Mouse (Mus musculus): ENCODE measurements around the gene Zfp874a. TPM values are rescaled to one million over a fixed set of nuclear protein-coding genes. Genes with fewer than 3 reads are reported as not detected.
"Not testable (repeated sequence)": the region's sequence is repeated elsewhere in the genome, so short reads cannot be mapped to it uniquely, and the experiment has no call there.

Gene Zfp874a
- polyA plus RNA-seq, 1 experiment from 2014 or later: 5.8 TPM

DNA sequence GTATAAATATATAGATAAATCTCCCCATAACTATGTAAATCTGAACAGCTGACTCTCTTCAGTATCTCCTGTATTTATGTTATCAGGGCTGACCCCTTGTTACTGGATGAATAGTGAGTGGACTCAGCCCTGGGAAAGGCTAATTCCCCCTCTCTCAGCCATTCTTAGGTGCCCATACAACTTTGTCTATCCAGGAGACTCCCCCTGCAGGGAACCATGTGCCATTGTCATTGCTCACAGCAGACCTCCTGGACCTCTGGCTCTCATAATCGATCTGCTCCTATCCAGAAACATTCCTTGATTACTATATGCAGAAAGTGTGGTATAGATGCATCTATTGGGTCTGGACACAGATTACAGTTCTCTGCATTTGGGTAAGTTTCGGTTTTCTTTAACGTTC lies 34.6 kb downstream of the Zfp874a start:
- 82% methylated on average over 3 of the region's 3 CpGs for WGBS
- Histone ChIP-seq H3K36me3 (ENCODE audit: control insufficient read depth, insufficient read depth, low read length) (no peaks in the 10 kb centered on the region), H3K9me3 (ENCODE audit: control insufficient read depth, low read length) (no peaks in the 10 kb centered on the region), H3K4me1 (replicated peaks; ENCODE audit: control insufficient read depth, insufficient read depth, low read length) (0 out of 2 replicates have a peak, but pooled peaks cover 3% of the 10 kb centered on the region), H3K9ac (ENCODE audit: low read depth, low read length) (no peak overlapping the region), H3K4me3 (ENCODE audit: low read depth, low read length) (no peak overlapping the region), H3K27ac (ENCODE audit: low read depth, low read length) (no peak overlapping the region), H3K4me2 (no peak overlapping the region), H3K27me3 (replicated peaks; ENCODE audit: control insufficient read depth, insufficient read depth, low read length) (no peaks in the 10 kb centered on the region)
- DNase-seq (ENCODE audit: low spot score) (no peak), ATAC-seq (replicated peaks; ENCODE audit: low FRiP score) (no peak)

DNA sequence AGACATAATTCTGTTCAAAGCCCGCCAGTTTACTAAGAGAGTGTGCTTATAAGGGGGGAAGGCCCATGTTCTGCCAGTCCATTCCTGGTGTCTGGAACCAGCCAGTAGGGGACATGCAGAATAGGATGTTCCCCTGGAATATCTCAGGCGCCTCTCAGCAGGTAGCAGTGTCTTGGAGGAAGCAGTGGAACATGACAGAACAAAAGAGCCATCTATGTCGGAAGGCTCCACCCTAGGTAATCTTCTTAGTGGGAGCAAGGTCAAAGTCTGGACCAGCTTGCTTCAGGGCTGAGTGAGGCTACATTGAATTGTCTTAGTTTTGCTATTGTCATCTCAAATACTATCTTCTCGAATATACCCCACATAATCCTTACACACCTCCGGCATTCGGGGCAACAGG lies 35.7 kb downstream of the Zfp874a start:
- no peak for DNase-seq (ENCODE audit: low spot score)
- Histone ChIP-seq H3K9ac (ENCODE audit: low read depth, low read length) (no peak overlapping the region), H3K4me1 (replicated peaks; ENCODE audit: control insufficient read depth, insufficient read depth, low read length) (0 out of 2 replicates have a peak, but pooled peaks cover under 1% of the 10 kb centered on the region), H3K4me2 (no peak overlapping the region), H3K27ac (ENCODE audit: low read depth, low read length) (no peak overlapping the region), H3K36me3 (ENCODE audit: control insufficient read depth, insufficient read depth, low read length) (no peaks in the 10 kb centered on the region), H3K4me3 (ENCODE audit: low read depth, low read length) (no peak overlapping the region), H3K27me3 (replicated peaks; ENCODE audit: control insufficient read depth, insufficient read depth, low read length) (no peaks in the 10 kb centered on the region), H3K9me3 (ENCODE audit: control insufficient read depth, low read length) (no peaks in the 10 kb centered on the region)
- no peak for ATAC-seq (replicated peaks; ENCODE audit: low FRiP score)
- 82% methylated on average over 6 of the region's 6 CpGs for WGBS

DNA sequence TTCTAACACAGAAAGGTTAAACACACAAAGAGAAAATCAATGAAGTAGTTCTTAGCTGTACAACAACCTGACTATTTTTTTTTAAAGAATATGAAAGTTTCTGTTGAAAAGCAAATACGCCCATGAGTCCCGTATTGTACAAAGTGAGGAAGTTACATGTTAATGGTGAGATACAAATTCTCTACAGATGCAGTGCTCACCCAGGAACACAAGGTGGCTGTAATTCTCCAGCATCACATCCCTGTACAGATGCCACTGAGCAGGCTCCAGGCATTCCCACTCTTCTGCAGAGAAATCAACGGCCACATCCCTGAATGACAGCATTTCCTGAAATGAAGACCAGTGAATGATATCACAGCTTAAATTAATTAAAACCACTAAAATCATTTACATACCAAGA lies 37.8 kb downstream of the Zfp874a start:
- not testable (repeated sequence) for DNase-seq (ENCODE audit: low spot score); H3K4me2 ChIP-seq

DNA sequence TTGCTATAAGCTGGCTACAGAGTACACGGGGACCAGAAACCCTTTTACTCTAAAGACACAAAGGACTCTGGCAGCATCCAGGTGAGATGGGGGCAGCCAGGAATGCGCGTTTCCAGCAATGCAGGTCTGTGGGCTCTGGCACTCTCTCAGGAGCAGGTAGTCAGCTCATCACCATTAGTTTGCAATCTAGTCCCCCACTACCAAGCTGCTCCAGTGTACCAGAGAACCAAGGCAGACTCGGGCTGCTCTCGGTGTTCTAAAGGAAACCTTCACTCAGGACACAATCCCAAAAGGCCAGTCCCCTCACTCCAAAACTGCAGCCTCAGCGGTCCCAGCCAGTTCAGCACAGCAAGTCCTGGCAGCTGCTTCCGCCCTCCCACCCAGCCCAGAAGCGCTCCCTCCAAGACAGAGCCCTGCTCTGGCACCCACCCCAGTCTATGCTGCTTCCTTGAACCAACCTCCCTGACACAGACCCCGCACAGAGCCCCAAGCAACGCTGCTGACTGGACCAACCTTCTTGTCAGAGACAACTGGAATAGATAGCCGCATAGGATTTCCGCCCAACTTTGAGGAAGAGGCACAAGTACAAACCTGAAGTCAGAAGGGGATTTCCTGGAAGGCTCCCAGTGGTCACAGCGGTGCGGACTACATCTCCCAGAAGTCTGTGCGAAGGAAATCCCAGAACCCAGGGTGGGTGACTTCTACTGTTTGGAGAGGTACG lies 52.1 kb downstream of the Zfp874a start, which contains the start of gene Zfp429:
TSS of gene Zfp429 (minus strand) at position 637 of the 721 bp plus-strand sequence.
- 4% methylated on average over 14 of the region's 16 CpGs for WGBS
- H3K27ac ChIP-seq (ENCODE audit: low read depth, low read length); H3K36me3 ChIP-seq (ENCODE audit: control insufficient read depth, insufficient read depth, low read length); H3K27me3 ChIP-seq (replicated peaks; ENCODE audit: control insufficient read depth, insufficient read depth, low read length); H3K9me3 ChIP-seq (ENCODE audit: control insufficient read depth, low read length); H3K4me1 ChIP-seq (replicated peaks; ENCODE audit: control insufficient read depth, insufficient read depth, low read length): not testable (repeated sequence)
- ATAC-seq (replicated peaks; ENCODE audit: low FRiP score) (peak; percentile 94), DNase-seq (ENCODE audit: low spot score) (peak; percentile 78)
- Histone ChIP-seq H3K4me3 (ENCODE audit: low read depth, low read length) (peak within 1 kb of the TSS; percentile 64), H3K9ac (ENCODE audit: low read depth, low read length) (peak within 1 kb of the TSS; percentile 58), H3K4me2 (peak within 1 kb of the TSS; percentile 63)

More for the DNA sequence above, 37.8 kb downstream of the Zfp874a start:
- not testable (repeated sequence) for H3K27me3 ChIP-seq (replicated peaks; ENCODE audit: control insufficient read depth, insufficient read depth, low read length); ATAC-seq (replicated peaks; ENCODE audit: low FRiP score); H3K9me3 ChIP-seq (ENCODE audit: control insufficient read depth, low read length); H3K4me1 ChIP-seq (replicated peaks; ENCODE audit: control insufficient read depth, insufficient read depth, low read length); H3K9ac ChIP-seq (ENCODE audit: low read depth, low read length); H3K27ac ChIP-seq (ENCODE audit: low read depth, low read length); H3K4me3 ChIP-seq (ENCODE audit: low read depth, low read length); H3K36me3 ChIP-seq (ENCODE audit: control insufficient read depth, insufficient read depth, low read length)
- 71% methylated on average over 3 of the region's 3 CpGs for WGBS

DNA sequence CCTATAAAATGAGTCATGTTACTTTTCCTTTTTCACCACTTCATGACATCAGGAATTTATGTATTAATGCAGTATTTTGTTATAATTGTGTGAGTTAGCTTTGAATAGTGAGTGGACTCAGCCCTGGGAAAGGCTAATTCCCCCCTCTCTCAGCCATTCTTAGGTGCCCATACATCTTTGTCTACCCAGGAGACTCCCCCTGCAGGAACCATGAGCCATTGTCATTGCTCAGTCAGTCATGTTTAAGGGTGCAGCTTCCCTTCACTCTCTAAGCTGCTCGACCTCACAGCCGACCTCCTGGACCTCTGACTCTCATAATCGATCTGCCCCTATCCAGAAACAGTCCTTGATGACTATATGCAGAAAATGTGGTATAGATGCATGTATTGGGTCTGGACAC lies 75.2 kb downstream of the Zfp874a start:
- not testable (repeated sequence) for H3K4me1 ChIP-seq (replicated peaks; ENCODE audit: control insufficient read depth, insufficient read depth, low read length); H3K4me2 ChIP-seq; H3K9me3 ChIP-seq (ENCODE audit: control insufficient read depth, low read length); H3K27ac ChIP-seq (ENCODE audit: low read depth, low read length); H3K27me3 ChIP-seq (replicated peaks; ENCODE audit: control insufficient read depth, insufficient read depth, low read length); H3K9ac ChIP-seq (ENCODE audit: low read depth, low read length); DNase-seq (ENCODE audit: low spot score); ATAC-seq (replicated peaks; ENCODE audit: low FRiP score); H3K4me3 ChIP-seq (ENCODE audit: low read depth, low read length); H3K36me3 ChIP-seq (ENCODE audit: control insufficient read depth, insufficient read depth, low read length)
- 62% methylated on average over 3 of the region's 3 CpGs for WGBS

DNA sequence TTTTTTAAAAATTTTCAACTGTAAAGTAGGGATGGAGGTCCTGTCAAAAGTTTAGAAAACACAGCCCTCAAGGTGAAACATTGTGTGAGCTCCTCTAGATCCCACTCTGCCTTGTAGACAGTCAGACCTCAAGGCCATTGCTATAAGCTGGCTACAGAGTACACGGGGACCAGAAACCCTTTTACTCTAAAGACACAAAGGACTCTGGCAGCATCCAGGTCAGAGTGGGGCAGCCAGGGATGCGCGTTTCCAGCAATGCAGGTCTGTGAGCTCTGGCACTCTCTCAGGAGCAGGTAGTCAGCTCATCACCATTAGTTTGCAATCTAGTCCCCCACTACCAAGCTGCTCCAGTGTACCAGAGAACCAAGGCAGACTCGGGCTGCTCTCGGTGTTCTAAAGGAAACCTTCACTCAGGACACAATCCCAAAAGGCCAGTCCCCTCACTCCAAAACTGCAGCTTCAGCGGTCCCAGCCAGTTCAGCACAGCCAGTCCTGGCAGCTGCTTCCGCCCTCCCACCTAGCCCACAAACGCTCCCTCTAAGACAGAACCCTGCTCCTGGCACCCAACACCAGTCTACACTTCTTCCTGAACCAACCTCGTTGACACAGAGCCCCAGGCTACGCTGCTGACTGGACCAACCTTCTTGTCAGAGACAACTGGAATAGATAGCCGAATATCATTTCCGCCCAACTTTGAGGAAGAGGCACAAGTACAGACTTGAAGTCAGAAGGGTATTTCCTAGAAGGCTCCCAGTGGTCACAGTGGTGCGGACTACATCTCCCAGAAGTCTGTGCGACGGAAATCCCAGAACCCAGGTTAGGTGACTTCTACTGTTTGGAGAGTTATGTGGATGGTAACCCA lies 76.1 kb downstream of the Zfp874a start, which contains the start of the genes Gm28041 and Zfp456:
TSS of gene Gm28041 (minus strand) at position 684 of the 862 bp plus-strand sequence.
TSS of gene Zfp456 (minus strand) at position 761 of the 862 bp plus-strand sequence.
- H3K4me1 ChIP-seq (replicated peaks; ENCODE audit: control insufficient read depth, insufficient read depth, low read length); H3K27me3 ChIP-seq (replicated peaks; ENCODE audit: control insufficient read depth, insufficient read depth, low read length); H3K36me3 ChIP-seq (ENCODE audit: control insufficient read depth, insufficient read depth, low read length); H3K27ac ChIP-seq (ENCODE audit: low read depth, low read length); H3K9me3 ChIP-seq (ENCODE audit: control insufficient read depth, low read length): not testable (repeated sequence)
- ATAC-seq (replicated peaks; ENCODE audit: low FRiP score) (peak; percentile 97), DNase-seq (ENCODE audit: low spot score) (peak; percentile 71)
- Histone ChIP-seq H3K4me3 (ENCODE audit: low read depth, low read length) (peak within 1 kb of the TSS; percentile 59), H3K4me2 (peak within 1 kb of the TSS; percentile 68), H3K9ac (ENCODE audit: low read depth, low read length) (peak within 1 kb of the TSS; percentile 60)
- 9% methylated on average over 14 of the region's 15 CpGs for WGBS

Other genes with a start within 250 kb of the Zfp874a start
- 0.95 and 0.97 TPM in 2 replicates for gene Zfp458, start 173.2 kb downstream of the Zfp874a start, polyA plus RNA-seq (2014; fragmentation: Nextera tagmentation; extraction: Ambion mirVana)
- gene Zfp457, start 145.1 kb downstream of the Zfp874a start, polyA plus RNA-seq (2014; fragmentation: Nextera tagmentation; extraction: Ambion mirVana): 0.40 TPM in 1 of 2 replicates, not detected in the other
- 2.0 and 2.3 TPM in 2 replicates for gene Zfp595, start 119.1 kb downstream of the Zfp874a start, polyA plus RNA-seq (2014; fragmentation: Nextera tagmentation; extraction: Ambion mirVana)
- gene Gm28044, start 91.1 kb downstream of the Zfp874a start, polyA plus RNA-seq (2014; fragmentation: Nextera tagmentation; extraction: Ambion mirVana): 0.41 and 0.58 TPM in 2 replicates
- gene Zfp953, start 91.0 kb downstream of the Zfp874a start, polyA plus RNA-seq (2014; fragmentation: Nextera tagmentation; extraction: Ambion mirVana): 1.5 and 1.9 TPM in 2 replicates
- gene Gm28041, start 75.9 kb downstream of the Zfp874a start, polyA plus RNA-seq (2014; fragmentation: Nextera tagmentation; extraction: Ambion mirVana): 0.62 TPM in 1 of 2 replicates, not detected in the other
- gene Zfp456, start 75.8 kb downstream of the Zfp874a start, polyA plus RNA-seq (2014; fragmentation: Nextera tagmentation; extraction: Ambion mirVana): 1.4 and 1.5 TPM in 2 replicates
- gene Zfp429, start 51.8 kb downstream of the Zfp874a start, polyA plus RNA-seq (2014; fragmentation: Nextera tagmentation; extraction: Ambion mirVana): 3.0 and 4.4 TPM in 2 replicates
- 0.74 and 0.75 TPM in 2 replicates for gene Zfp459, start 30.2 kb downstream of the Zfp874a start, polyA plus RNA-seq (2014; fragmentation: Nextera tagmentation; extraction: Ambion mirVana)
- gene Zfp874b, start 32.6 kb upstream of the Zfp874a start, polyA plus RNA-seq (2014; fragmentation: Nextera tagmentation; extraction: Ambion mirVana): 2.6 and 2.8 TPM in 2 replicates
- gene Zfp58, start 48.9 kb upstream of the Zfp874a start, polyA plus RNA-seq (2014; fragmentation: Nextera tagmentation; extraction: Ambion mirVana): 8.0 and 9.2 TPM in 2 replicates
- gene Gm26965, start 74.5 kb upstream of the Zfp874a start, polyA plus RNA-seq (2014; fragmentation: Nextera tagmentation; extraction: Ambion mirVana): not detected in 2 replicates
- gene Zfp87, start 74.6 kb upstream of the Zfp874a start, polyA plus RNA-seq (2014; fragmentation: Nextera tagmentation; extraction: Ambion mirVana): 13.9 and 15.7 TPM in 2 replicates
- gene Zfp748, start 102.2 kb upstream of the Zfp874a start, polyA plus RNA-seq (2014; fragmentation: Nextera tagmentation; extraction: Ambion mirVana): 9.8 and 12.1 TPM in 2 replicates
- gene Zfp729b, start 158.1 kb upstream of the Zfp874a start, polyA plus RNA-seq (2014; fragmentation: Nextera tagmentation; extraction: Ambion mirVana): 3.0 and 3.5 TPM in 2 replicates
- gene Gm49345, start 186.1 kb upstream of the Zfp874a start, polyA plus RNA-seq (2014; fragmentation: Nextera tagmentation; extraction: Ambion mirVana): not detected in 2 replicates
- 1.8 and 2.3 TPM in 2 replicates for gene Zfp729a, start 186.2 kb upstream of the Zfp874a start, polyA plus RNA-seq (2014; fragmentation: Nextera tagmentation; extraction: Ambion mirVana)
- 7.0 and 7.3 TPM in 2 replicates for gene Zfp738, start 235.4 kb upstream of the Zfp874a start, polyA plus RNA-seq (2014; fragmentation: Nextera tagmentation; extraction: Ambion mirVana)